Mouse (Mus musculus) macrophage (primary cell): ENCODE data around the gene Adam1b. TPM values are rescaled to one million over a fixed set of nuclear protein-coding genes. Genes with fewer than 3 reads are reported as not detected.
A peak's percentile ranks its signal among the peaks of the same experiment; 100 is the strongest.

Experiments used
- H3K27ac ChIP-seq: fragments of 350-480 bp; formaldehyde crosslinking; 2 replicates; pipeline ENCODE4 v1.9.0; 2021
- H3K36me3 ChIP-seq: fragments of 350-480 bp; formaldehyde crosslinking; 2 replicates; pipeline ENCODE4 v1.9.0; 2021; ENCODE audit errors: inconsistent target
- H3K4me3 ChIP-seq: fragments of 350-480 bp; formaldehyde crosslinking; 2 replicates; pipeline ENCODE4 v1.9.0; 2021; ENCODE audit errors: inconsistent target
- H3K79me2 ChIP-seq: fragments of 350-480 bp; formaldehyde crosslinking; 2 replicates; pipeline ENCODE4 v1.9.0; 2021; ENCODE audit errors: inconsistent target
- WGBS: methylation state at CpG from one replicate; pipeline ENCODE4 v1.1.7; 2026; ENCODE audit warnings: inconsistent platforms; ENCODE audit not compliant: missing documents; 5-methylcytosine and 5-hydroxymethylcytosine counted together
- polyA plus RNA-seq: library from polyadenylated mRNA; stranded (reverse); fragments of 250-400 nt; gene quantifications from 3 replicates; pipeline ENCODE4 v1.2.4, GENCODE M21; 2018; ENCODE audit warnings: inconsistent platforms

The Adam1b gene
- polyA plus RNA-seq, 1 experiment from 2014 or later = not detected

DNA sequence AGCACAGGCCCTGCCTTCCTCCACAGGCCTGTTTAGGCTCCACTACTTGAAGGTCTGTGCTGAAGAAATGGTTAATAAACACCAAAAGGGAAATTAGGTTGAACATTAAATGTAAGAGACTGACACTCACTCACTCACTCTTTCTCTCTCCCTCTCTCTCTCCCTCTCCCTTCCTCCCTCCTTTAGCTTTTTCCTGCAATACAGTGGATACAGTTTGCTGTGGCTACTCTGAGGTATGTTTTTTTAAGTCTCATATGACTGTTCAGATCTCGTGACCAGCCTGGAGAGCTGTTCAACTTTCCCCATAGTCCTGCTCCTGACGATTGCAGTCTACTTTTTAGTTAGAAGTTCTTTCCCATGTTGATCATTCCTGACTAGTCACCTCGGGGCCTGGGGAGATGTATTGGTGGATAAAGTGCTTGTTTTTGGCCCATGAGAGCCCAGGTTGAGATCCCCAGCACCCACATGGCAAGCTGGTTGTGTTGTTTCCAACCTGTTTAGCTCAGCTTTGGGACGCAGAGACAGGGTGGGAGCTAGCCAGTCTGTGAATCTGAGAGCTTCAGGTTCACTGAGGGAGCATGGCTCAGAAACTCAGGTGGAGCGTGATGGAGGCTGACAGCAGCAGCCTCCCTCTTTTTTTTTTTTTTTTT is 39.5 kb downstream of the Adam1b start:
- 88% methylated on average over 4 of the region's 5 CpGs for WGBS
- H3K36me3 ChIP-seq = no peaks in the 10 kb centered on the region
- H3K4me3 ChIP-seq = no peak overlapping the region
- H3K27ac ChIP-seq = no peak overlapping the region
- H3K79me2 ChIP-seq = no peaks in the 10 kb centered on the region

DNA sequence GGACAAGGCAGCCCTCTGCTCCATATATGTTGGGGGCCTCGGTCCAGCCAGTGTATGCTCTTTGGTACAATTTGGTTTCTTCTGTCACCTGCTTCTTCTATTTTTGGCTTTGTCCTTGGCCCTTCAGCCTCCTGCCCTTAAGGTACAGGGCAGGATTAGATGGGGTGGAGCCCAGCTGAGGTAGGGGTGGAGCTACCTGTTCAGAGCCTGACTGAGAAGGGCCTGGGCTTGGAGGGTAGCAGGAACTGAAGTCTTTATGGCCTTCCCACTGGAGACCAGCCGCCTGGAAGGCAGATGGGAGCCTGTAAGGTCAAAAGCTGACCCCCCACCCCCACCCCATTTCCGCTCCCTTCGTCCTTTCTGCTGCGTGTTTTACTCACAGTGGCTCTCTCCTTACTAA is 40.3 kb downstream of the Adam1b start:
- WGBS = 88% methylated on average over 3 of the region's 5 CpGs
- no peak overlapping the region for H3K27ac ChIP-seq
- no peaks in the 10 kb centered on the region for H3K36me3 ChIP-seq
- H3K4me3 ChIP-seq = no peak overlapping the region
- H3K79me2 ChIP-seq = no peaks in the 10 kb centered on the region

DNA sequence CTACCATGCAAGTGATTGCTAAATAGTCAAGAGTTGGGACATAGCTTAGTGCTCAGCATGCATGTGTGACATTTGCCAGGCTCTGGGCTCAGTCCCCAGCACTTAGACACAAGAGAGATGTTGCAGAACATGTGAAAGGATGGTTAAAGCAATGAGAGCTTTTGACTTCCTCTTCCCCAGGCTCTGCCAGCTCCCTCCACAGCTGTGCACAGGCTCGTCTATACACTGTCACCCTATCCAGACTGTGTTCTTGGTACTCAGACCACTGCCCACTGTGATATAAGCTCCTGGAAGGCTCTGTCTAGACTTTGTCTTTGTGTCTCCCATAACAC is 41.1 kb downstream of the Adam1b start:
- H3K79me2 ChIP-seq = no peaks in the 10 kb centered on the region
- 18% methylated on average over 1 of the region's 1 CpGs for WGBS
- no peak overlapping the region for H3K27ac ChIP-seq
- no peak overlapping the region for H3K4me3 ChIP-seq
- H3K36me3 ChIP-seq = no peaks in the 10 kb centered on the region

DNA sequence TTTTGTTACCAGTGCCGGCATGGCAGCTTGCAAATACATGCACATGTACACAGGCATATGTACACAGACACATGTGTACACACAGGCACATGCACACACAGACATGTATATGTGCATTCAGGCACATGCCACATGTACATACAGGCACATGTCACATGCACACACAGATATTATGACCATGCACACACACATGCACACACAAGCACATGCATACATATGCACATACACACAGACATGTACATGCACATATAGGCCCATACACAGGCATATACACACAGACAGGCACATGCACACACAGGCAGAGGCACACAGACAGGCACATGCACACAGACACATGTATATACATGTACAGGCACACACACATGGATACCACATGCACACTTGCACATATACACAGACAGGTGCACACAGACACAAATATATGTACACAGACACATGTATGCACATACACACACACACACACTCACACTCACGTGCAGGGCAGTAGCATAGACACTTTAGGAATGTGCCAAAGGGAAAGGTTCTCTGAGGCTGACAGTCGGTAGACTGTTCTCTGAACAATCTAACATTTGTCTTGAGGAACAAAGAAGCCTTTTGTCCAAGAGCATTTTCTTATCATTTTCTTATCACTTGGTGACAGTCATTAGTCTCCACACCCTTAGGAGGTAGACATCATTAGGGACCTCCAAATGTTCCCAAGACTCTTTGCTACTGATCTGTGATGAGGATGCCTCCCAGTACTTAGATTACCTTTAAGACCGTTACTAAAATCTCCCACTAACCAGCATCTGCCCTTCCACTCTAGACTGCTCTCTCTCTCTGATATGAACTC is 41.7 kb downstream of the Adam1b start:
- 86% methylated on average over 4 of the region's 4 CpGs for WGBS
- H3K4me3 ChIP-seq = no peak overlapping the region
- H3K27ac ChIP-seq = no peak overlapping the region
- H3K79me2 ChIP-seq = no peaks in the 10 kb centered on the region
- H3K36me3 ChIP-seq = no peaks in the 10 kb centered on the region

DNA sequence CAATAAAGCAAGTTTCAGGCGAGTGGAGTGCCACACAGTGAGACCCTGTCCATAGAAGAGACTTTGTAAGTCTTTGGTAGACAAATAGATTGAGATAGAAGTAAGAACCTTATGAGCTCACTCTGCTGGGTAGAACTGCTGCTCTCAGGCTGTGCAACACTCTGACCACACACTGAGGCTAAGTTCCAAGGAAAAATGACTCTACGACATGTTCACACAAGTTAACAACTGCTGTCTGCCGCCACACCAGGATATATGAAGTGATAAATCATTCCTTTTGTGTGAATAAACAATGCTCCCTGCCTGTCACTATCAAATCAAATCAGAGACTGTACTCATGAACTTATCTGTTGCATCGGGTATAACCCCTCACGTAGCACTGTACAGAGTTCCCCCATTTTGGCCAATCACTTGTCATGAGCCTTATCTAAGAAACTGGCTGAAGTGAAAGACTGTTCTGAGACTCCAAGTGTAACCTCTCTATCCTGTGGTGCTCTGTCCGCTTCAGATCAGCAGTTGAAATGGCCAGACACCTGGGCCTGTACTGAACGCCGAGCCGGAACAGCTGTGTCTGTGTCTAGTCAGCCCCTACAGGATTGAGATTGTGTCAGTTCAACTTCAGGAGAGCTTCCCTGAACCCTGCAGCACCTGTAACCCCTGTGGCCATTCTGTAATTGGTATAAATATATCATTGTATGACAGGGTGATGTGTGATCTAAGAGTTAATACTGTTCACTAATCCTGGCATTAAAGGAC is 47.5 kb downstream of the Adam1b start:
- 88% methylated on average over 9 of the region's 9 CpGs for WGBS

DNA sequence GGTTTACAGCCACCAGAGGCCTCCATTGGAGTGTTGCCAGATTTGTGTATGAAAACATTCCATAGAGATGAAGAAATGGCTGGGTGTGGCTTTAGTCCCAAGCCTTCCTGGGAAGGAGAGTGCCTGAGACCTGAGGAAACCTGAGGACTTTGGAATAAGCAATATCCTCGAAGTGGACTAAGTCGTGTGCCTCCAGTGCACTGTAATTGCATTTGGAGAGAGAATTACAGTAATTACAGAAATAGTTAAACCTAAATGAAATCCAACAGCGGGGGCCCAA is 48.8 kb downstream of the Adam1b start:
- peak overlapping the region; percentile 97 for H3K27ac ChIP-seq
- H3K36me3 ChIP-seq = peaks cover 3% of the 10 kb centered on the region; the same call in 1 of the 2 replicates
- peaks cover 33% of the 10 kb centered on the region for H3K79me2 ChIP-seq
- 100% methylated on average over 3 of the region's 3 CpGs for WGBS
- no peak overlapping the region for H3K4me3 ChIP-seq

More for the DNA sequence above, 47.5 kb downstream of the Adam1b start:
- H3K36me3 ChIP-seq = no peaks in the 10 kb centered on the region
- no peak overlapping the region for H3K4me3 ChIP-seq
- H3K79me2 ChIP-seq = peaks cover 20% of the 10 kb centered on the region
- H3K27ac ChIP-seq = no peak overlapping the region

DNA sequence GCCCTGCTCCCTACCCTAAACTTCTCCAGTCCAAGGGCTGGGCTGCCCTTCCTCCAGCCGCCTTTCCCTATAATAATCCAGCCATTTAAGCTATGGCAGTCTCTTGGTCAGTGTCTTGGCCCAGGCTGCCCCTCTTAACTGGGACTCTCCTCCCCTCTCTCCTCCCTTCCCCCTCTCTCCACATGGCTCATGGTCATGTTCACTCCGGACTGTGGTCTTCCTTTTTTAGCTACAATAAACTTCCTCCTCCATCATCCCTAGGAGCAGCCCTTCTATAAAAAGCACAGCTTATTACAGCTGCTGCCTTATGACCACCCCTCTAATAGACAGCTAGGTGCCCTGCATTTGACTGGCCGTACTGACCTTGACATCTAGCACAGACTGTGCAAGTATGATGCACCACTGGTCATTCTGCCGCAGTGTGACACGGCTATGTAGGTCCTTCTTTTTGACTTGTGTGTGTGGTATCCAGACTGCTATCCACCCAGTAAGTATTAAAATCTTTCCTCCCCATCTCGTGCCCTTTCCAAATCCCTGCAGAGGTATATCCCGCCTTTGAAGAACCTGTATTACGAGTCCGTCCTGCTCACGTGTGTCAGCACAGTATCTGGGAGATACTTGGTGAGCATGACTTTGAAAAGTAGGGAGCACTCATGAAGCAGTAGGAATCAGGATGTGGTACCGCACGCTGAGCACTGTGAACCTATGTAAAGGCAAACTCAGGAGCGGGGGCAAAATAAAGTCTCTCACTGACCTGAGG is 49.3 kb downstream of the Adam1b start:
- H3K36me3 ChIP-seq = peaks cover 8% of the 10 kb centered on the region; the same call in 1 of the 2 replicates
- H3K27ac ChIP-seq = peak overlapping the region; percentile 97
- H3K79me2 ChIP-seq = peaks cover 38% of the 10 kb centered on the region
- H3K4me3 ChIP-seq = no peak overlapping the region
- 83% methylated on average over 13 of the region's 13 CpGs for WGBS

DNA sequence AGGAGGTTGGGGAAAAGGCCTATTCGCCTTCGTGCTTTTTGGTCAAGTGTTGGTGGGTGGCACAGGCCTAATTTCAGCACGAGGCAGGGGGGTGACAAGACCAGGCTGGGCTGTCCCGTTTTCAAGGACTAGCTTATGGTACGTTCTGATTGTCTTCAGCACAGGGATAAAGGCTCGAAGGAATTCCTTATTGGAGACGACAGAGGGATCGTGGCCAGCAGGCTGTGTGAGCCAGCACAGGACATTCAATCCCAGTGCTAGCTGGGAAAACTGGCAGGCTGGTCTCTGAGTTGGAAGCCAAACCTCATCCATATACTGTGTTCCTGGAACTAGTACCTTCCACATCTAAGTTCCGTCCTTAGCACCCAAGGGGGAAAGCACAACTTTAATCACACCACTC is 50.3 kb downstream of the Adam1b start:
- Histone ChIP-seq H3K79me2 (peaks cover 48% of the 10 kb centered on the region), H3K27ac (peak overlapping the region; percentile 97), H3K4me3 (peak overlapping the region; percentile 88), H3K36me3 (peaks cover 19% of the 10 kb centered on the region)
- 9% methylated on average over 9 of the region's 9 CpGs for WGBS

DNA sequence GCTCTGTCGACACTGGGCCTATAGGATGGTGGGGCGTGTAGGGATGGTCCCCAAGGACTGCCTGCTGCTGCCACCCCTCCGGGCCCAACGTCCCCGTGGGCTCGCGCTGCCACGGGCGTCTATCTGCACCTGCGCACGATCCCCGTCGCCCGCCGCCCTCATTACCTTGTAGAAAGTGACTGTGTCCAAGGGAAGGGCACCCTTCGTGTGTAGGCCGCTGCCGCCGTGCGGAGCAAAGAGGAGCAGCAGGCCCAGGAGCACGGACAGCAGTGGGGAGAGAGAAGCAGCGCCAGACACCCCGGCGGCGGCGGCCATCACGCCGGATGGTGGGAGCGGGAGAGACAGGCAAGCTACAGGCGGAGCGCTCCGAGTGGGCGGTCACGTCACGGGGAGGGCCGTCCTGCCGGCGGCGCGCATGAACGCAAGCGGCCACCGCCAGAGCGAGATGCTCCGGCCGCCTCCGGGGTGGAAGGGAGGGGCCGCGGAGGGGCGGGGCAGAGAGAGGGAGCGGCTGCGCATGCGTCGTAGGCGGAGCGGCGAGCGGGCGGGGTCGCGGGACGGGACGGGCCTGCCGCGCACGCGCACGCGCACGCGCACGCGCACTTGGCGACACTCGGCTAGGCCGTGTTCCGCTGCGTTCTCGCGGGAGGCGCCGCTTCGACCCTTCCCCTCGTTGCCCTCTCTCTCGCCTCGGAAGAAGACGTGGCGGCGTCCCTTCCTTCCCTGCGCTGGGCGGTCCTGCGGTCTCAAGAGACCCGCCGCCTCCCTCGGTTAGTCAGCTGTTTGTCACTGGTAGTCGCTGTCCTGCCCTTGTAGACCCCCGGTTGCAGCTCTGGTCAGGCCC is 51.0 kb downstream of the Adam1b start, which contains the start of gene Erp29:
Gene Erp29, minus strand, starts transcription at position 481 of the 844 bp plus-strand sequence.
- peak within 1 kb of the TSS; percentile 97 for H3K27ac ChIP-seq
- peak within 1 kb of the TSS; percentile 88 for H3K4me3 ChIP-seq
- H3K79me2 ChIP-seq = peaks cover 55% of the 10 kb centered on the region
- peaks cover 25% of the 10 kb centered on the region for H3K36me3 ChIP-seq
- 2% methylated on average over 92 of the region's 97 CpGs for WGBS

DNA sequence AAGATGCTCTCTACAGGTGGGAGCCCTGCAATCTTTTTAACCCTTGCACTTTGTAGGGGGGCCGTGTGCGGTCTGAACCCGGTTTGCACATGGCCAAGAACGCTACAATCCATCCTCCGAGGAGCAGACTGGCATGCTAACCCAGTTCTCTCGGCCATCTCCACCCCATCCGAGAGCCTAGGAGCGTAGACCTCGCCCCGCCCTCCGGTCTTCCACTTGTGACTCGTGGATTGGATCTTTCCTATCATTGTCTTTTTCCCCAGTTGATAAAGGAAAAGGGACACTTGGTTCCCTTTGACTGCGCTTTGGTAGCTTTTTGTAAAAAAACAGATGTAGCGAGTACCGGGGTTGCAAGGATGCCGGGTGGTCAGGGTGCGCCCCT is 51.6 kb downstream of the Adam1b start, which contains the start of gene Tmem116:
Gene Tmem116, plus strand, starts transcription at position 250 of the 382 bp plus-strand sequence.
- Histone ChIP-seq H3K36me3 (peaks cover 31% of the 10 kb centered on the region), H3K27ac (peak within 1 kb of the TSS; percentile 97), H3K4me3 (peak within 1 kb of the TSS; percentile 88), H3K79me2 (peaks cover 61% of the 10 kb centered on the region)
- 2% methylated on average over 17 of the region's 17 CpGs for WGBS

DNA sequence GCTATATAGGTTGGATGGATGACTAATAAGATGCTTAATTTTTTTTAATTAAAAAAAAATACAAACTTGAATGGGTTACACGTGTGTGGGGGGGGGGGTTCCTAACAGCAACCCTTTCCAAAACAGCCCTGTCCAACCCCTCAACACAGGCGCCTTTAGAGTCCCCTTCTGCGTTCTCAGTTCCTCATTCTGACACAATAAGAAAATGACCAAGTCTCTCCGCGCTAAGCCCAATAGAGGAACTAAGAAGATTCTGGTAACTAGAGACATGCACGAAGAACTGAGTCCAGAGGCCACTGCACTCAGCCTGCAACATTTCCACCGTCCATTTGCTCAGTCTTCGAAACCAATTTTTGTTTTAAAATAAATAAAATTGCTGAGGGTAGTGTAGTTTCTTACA is 52.0 kb downstream of the Adam1b start:
- Histone ChIP-seq H3K27ac (peak overlapping the region; percentile 94), H3K4me3 (peak overlapping the region; percentile 80), H3K36me3 (peaks cover 36% of the 10 kb centered on the region), H3K79me2 (peaks cover 65% of the 10 kb centered on the region)
- 0% methylated on average over 8 of the region's 8 CpGs for WGBS

DNA sequence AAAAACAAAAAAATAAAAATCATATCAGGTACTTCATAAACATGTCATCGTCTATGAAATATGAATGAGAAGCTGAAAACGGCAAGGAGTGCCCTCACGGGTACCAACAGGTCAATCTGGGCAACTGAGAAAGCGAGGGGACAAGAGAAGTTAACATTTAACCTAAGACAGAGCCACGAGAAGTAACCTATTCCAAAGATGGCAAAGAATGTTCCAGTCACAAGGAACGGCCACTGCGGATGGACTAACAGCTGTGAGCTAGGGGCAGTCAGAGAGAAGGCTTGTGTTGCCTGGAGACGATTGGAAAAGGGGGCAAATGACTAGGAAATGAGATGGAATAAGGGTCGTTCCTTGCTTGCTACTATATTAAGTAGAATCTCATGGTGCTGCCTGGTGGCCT is 52.8 kb downstream of the Adam1b start:
- peak overlapping the region; percentile 80; the same call in 1 of the 2 replicates for H3K4me3 ChIP-seq
- H3K79me2 ChIP-seq = peaks cover 73% of the 10 kb centered on the region
- H3K36me3 ChIP-seq = peaks cover 43% of the 10 kb centered on the region
- H3K27ac ChIP-seq = peak overlapping the region; percentile 94
- WGBS = 85% methylated on average over 9 of the region's 9 CpGs
